Mouse (Mus musculus) spleen, adult 12 weeks (tissue): ENCODE data around the gene Arhgef11.

ENCODE experiments used
- DNase-seq: peaks from one replicate; pipeline ENCODE4 v3.0.0; 2022; ENCODE audit warnings: low spot score

Gene Arhgef11

DNA sequence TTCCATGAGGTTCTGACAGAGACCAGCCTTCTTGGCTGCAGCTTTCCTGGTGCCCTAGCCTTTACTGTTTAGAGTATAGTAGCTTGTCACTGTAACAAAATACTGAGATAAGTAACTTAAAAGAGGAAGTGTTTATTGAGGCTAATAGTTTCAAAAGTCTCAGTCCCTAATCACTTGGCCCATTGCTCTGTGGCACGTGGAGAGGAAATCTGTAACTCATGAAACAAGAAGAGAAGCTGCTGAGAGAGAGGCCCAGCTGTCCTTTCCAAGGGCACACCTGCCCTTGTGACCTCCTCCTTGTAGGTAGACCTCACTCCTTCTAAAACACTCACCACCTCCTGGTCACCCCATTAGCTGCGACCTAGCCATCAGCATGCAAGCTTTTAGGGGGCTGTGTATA lies 101.2 kb downstream of the Arhgef11 start:
- DNase-seq = no peak

DNA sequence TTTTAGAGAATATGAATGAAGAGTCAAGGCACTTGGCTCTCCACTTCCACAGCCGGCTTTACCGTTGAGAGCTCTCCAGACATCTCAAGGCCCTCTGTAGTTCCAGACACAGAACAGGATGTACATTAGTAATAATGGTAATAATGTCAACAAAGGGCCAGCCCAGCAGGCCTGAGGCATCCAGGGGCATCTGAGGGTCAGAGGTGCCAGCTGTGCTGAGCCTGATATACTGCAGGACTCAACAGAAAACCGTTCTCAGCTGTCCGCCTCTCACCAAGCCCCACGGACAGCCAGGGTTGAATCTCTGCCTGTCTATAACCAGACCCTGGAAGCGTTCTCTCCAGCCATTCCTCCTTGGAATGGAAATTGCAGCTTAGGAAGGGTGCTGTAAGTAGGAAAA lies 107.2 kb downstream of the Arhgef11 start:
- no peak for DNase-seq

DNA sequence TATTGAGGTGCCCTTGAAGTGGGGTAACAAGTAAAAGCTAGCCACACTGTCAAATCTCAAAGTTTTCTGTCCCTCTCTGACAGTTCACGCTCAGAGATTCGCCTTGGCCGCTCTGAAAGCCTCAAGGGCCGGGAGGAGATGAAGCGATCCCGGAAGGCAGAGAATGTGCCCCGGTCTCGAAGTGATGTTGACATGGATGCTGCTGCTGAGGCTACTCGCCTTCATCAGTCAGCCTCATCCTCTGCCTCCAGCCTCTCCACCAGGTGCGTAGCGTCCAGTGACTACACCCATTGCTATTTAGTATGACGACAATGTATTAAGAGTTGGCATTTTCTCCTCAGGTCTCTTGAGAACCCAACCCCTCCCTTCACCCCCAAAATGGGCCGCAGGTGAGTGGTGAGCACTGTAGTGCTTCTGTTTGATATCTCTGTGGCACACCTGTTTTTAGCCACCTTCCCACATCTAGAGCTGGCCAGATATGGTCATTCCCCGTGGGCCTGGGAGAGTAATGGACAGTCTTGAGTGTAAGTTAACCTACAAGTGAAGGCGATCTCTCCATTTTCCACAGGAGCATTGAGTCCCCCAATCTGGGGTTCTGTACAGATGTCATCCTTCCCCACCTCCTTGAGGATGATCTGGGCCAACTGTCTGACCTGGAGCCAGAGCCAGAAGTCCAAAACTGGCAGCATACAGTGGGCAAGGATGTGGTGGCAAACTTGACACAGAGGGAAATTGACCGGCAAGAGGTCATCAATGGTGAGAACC lies 108.2 kb downstream of the Arhgef11 start:
- DNase-seq = no peak

DNA sequence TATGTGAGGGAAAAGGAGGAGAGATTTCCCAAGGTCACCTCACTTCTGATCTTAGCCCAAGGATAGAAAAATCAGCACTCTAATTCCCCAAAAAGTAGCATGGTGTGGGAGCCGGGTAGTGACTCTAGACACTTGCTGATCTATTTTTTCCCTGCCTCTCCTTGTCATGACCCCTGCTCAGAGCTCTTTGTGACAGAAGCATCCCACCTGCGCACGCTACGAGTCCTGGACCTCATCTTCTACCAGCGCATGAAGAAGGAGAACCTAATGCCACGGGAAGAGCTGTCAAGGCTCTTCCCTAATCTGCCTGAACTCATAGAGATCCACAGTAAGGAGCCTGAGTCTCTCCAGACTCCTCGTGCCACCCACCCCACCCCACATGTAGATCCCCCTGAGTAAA lies 108.8 kb downstream of the Arhgef11 start:
- no peak for DNase-seq

DNA sequence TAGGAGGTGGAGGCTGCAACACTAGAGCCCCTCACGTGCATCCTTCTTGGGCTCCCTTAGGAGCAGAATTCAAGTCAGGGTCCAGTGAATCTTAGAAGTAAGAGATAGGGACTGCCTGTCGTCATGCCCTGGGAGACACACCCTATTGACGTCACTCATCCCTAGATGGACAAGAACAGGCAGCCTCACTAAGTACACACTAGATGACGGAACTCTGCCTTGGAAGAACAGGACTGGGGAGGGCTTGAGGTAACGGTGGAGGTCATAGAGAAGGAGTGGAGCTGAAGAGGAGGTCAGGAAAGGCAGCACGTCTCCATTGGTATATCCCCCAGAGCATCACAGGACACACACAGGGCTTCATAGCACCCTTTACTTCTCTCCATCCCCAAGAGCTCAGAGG lies 111.3 kb downstream of the Arhgef11 start:
- no peak for DNase-seq

DNA sequence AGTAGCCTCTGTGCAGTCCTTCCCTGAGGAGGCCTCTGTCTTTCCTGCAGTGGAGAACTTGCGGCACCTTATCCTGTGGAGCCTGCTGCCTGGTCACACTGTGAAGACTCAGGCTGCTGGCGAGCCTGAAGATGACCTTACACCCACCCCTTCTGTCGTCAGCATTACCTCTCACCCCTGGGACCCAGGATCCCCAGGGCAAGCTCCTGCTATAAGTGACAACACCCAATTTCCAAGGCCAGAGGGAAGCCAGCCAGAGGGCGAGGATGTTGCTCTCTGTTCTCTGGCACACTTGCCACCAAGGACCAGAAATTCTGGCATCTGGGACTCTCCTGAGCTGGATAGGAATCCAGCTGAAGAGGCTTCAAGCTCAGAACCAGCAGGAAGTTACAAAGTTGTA lies 115.7 kb downstream of the Arhgef11 start:
- no peak for DNase-seq

DNA sequence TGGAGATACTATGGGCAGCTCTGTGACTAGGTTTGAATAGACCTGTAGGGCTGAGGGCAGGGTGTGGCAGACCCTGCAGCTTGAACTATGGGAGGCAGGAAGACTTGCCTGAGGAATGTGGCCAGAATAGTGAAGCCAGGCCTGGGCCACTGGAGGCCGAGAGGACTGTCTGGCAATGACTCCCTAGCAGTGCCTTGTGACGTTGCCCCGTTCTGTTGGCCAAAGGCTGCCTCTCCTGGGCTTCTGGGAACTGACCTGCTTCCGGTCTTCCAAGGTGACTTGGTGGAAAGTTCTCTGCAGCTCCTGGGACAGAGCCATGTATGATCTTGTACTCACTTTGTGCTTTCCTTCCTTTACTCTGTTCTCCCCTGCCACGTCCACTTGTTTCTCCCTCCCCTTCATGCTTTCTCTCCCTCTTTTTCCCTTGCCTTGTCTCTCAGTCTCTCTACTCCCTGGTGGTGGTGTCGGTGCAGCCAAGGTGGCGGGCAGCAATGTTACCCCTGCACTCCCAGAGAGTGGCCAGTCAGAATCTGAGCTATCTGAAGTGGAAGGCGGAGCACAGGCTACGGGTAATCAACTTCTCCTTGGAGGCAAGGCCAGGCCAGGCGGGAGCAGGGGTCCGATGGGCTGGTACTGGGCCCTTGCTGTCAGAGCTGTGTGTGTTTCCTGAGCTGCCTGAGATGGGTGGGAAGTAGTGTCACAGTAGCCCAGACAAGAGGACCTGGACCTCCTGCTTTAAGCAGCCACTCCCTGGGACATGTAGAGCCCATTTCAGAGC lies 116.8 kb downstream of the Arhgef11 start:
- DNase-seq = no peak

DNA sequence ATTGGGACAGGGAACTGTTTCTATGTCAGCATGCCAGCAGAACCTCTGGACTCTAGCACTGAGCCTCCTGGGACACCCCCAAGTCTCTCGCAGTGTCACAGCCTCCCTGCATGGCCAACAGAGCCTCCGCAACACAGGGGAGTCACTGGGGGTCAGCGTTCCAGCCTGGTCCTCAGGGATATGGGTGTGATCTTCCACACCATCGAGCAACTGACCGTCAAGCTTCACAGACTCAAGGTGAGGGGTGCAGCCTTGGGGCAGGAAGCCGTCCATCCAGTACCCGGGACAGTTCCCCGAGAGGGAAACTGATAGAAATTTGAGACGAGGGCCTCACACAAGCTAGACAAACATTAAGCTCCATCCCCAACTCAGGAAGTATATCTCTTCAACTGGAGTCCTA lies 118.0 kb downstream of the Arhgef11 start:
- DNase-seq = no peak

DNA sequence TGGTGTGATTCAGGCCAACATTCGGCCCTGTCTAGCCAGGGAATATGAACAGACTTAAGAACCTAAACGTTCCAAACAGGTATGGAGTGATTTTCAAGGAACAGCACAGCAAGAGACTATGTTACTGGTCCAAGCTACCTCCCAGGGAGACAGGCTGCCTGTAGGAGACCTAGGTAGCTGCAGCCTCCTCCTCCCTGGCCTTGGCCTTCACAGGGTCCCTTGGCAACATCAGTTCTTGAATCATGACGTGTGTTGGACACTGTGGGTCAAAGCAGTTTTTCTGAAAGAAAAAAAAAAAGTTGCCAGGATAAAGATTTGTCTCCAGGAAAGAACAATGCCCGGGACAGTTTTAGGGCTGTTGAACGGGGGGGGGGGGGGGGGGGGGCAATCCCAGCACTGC lies 121.5 kb downstream of the Arhgef11 start:
- no peak for DNase-seq

DNA sequence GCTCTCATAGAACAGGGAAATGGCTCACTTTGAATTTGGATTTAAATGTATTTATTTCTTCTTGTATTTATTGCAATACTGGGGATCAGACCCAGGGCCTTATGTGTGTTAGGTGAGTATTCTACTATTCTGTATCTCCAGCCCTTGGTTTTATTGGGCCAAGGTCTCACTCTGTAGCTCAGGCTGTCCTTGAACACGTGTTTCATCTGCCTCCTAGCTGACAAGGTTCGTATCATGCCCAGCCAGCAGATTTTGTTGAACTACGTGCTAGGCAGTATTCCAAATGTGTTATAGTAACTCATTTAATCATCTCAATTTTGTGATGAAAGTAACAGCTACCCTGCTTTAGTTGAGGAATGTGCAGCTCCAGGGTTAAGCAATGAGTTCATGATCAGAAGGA lies 124.7 kb downstream of the Arhgef11 start:
- no peak for DNase-seq

DNA sequence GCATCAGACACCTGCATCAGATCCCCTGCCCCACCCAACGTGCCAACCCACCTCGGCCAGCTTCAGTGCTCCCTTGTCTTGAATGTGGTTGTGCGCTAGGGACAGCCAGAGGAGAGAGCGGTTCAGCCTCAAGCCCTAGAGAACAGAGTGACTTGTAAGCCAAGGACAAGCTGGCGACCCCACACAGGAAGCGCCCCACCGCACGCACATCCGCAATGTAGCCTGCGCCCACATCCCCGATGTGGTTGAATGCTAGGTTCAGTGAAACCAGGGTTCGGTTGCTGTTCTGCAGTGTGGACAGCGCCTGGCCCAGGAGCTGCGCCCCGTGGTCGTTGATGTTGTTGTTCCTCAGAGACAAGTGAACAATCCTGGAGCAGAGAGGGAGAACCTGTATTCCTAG lies 125.4 kb downstream of the Arhgef11 start:
- DNase-seq = no peak

DNA sequence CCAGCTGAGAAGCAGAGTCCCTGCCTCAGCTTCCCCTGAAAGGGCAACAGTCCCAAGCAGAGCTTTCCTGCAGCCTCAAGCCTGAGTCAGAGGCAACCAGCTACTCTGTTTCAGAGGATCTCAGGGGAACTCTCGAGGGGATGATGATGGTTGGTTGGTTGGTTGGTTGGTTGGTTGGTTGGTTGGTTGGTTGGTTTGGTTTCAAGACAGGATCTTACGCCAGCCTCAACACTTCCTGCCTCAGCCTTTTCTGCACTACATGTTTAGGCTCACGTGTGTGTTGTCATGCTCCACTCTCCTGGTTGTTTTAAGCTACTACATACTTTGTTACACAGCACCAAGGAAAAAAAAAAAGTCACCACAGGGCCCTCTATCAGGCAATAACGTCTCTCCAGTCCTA lies 126.6 kb downstream of the Arhgef11 start:
- no peak for DNase-seq

DNA sequence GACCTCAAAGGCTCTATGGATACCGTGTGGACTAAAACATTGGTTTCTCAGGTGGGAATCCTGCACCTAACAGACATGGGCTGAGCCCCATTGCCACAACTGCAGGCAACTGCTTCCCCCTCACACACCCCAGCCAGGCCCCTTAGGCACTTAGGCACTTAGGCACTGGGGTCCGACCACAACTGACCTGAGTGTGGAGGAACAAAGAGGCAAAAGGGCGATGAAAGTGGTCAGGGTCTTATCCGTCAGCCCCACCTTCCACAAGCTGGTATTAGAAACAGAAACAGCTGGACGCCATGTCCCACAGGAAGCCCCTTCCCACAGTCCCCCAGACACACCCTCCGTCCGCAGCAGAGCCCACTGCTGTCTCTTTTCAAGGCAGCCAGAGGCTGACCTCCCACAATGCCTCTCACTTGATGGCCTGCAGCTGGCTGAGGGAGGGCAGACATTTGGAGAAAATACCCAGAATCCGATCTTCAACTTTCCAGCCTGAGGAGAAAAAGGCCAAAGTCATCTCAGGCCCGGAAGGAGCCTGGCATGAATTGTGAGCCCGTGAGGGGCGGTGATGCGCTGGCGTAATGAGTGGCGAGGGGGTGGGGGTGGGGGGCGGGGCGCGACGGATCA lies 127.8 kb downstream of the Arhgef11 start:
- no peak for DNase-seq

DNA sequence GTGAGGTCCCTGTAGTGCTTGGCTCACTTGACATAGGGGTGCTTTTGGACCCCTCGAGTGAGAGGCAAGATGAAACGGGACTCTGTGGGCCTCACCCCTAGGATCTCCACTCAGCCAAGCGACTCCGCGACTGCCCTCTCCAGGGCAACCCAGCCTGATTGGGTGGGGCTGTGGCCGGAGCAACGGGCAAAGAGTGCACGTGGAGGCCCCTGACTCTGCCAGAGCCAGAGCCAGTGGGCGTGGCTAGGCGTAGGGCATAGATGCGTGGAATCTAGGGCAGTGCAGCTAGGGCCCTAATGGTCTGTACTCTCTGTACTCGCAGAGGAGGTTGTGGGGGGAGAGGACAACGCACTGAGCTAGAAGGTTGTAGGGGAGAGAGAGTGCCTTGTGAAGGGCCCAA lies 131.1 kb downstream of the Arhgef11 start, which contains the start of gene Lrrc71:
TSS of gene Lrrc71 (minus strand) at position 195 of the 400 bp plus-strand sequence.
- no peak for DNase-seq

DNA sequence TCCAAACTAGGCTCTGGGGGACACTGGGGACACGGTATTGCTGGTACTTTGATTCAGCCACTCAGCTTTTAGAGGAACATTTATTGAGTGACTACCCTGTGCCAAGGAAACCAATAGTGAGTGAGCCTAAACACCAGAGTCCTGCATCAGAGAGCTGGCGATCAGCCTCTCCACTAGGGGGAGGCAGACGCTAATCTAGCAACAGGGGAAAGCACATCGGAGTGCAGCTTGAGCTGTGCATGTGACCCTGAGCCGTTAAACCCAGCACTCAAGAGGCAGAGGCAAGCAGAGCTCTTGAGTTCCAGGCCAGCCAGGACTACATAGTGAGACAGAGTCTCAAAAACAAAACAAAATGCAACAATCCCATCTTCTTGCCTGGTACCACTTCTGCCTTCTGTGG lies 131.7 kb downstream of the Arhgef11 start:
- DNase-seq = no peak

DNA sequence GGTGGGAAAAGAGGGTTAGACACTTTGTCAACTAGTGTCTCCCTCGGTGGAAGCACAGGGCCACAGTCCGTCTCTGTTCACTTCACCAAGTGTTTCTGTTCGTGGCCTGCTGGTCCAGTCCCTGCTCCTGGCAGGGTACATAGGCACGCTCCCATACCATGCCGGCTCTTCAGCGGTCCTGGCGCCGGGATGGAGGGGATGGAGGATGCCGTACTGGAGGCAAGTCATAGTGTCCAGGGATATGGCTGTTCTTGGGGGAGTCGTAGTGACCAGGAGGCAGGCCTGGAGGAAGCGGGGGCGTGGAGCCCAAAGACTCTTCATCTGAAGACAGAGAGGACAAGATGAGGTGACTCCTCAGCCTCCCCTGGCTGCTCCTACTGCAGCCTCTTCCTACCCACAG lies 132.6 kb downstream of the Arhgef11 start:
- no peak for DNase-seq

DNA sequence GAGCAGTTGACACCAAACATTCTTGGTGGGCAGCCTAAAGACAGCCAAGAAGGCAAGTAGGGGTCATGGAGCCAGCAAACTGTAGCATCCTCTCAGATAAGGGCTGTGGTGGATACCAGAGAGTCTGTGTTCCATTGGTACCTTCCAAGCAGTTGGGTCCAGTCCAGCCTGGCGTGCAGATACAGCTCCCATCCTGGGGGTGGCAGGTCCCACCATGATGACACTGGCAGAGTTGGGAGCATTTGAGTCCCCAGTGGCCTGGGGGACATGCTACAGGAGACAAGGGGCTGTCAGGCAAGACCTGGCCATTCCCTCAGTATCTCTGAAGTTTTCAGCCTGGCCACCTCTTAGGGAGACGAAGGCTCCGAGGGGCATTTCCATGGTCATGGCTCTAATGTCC lies 135.2 kb downstream of the Arhgef11 start:
- DNase-seq = no peak

DNA sequence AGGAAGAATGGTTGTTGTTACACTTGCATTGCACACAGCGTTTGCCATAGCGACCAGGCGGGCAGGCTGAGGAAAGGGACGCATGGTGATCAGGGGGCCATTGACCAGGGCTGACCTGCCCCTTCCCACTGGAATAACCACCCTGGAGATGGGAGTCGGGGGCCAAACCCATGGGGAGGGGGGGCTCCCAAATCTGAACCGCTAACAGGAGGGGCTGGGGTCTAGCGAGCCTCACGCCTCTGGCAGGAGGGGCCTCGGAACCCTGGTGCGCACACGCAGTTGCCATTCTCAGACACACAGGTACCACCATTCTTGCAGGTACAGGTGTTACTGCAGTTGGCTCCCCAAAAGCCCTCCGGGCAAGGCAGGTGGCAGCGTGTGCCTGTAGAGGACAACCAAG lies 136.5 kb downstream of the Arhgef11 start:
- DNase-seq = no peak

DNA sequence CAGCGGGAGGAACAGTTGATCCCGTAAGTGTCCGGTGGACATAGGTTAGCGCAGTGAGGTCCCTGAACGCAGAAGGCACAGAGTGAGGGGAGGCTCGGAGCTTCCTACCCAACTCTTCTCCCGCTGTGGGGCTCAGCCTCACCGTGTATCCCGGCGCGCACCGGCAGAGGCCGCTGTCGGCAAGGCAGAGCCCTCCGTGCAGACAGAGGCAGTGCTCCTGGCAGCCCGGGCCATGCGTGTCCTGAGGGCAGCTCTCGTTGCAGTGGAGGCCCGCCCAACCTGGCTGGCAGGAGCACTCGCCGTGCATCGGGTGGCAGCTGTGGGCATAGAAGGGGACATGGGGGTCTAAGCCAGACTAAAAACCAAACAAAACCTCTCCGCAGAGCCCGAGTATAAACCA lies 138.6 kb downstream of the Arhgef11 start:
- DNase-seq = peak; percentile 13

DNA sequence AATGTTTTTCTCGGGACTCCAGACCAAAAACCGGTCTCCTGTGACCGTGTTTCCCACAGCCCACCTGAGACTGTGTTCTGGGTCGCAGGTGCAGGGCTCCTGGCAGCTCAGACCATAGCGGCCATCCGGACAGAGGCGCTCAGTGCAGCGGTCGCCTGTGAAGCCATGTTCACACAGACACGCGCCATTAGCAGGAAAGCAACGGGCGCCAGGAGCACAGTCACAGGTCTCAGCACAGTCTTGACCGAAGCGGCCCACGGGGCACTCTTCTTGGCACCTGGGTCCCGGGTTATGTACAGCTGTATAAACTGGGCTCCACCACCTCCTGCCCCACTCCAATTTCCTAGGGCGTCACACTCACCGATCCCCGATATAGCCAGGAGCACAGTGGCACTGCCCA lies 139.1 kb downstream of the Arhgef11 start:
- no peak for DNase-seq

DNA sequence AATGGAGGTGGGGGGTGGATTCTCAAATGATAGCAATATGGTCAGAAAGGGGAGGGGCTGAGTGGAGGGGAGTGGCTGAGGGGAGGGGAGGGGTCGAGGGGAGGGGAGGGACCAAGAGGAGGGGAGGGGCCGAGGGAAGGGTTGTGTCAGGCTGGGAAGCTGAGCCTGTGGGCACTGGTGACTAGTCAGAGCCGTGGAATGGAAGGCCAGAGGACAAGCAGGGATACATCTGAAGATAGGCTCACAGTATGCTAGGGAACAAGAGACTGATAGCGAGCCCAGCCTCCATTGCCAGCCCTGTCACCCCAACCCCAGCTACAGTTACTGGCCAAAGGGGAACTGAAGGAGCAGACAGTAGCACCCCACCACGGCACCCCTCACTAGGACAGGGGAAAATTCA lies 141.3 kb downstream of the Arhgef11 start:
- no peak for DNase-seq

DNA sequence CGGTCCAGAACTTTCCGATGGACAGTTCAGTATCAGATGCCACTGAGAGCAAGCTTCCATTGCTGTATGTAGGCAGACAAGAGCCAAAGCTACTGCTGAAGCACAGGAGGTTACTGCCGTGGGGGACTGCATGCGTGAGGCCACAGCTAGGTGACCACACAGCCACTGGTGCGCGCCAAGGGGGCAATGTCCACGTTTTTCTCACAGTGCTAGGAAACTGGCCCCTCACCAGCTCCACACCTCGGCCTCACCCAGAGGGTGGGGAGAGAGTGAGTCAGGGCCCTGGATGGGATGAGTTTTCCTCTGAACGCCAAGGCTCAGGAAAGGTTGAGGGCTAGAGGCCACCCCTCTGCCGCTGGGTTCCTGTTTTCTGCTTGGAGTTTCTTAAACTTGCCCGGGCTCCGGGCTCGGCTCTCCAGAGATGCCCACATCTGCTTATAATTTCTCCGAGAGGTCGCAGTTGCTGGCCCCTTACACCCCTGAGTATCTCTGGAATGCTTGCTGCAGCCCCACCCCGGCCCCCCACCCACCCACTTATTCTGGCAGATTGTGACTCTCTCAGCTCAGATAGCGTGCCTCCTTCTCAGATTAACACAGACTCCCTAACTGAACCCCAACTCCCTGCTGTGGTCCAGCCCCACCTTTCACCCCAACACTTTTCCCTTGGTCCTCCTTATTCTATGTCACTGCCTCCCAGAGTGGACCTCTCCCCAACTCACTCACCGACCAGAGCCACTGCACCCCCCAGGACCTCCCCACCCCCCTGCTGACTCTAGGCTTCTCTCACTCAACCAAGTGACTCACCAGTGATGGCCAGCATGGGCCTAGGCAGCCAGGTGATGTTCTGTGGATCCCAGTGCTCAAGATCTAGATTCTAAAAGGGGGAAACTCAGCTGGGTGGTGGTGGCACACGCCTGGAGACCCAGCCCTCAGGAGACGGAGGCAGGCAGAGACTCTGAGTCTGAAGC lies 144.3 kb downstream of the Arhgef11 start:
- no peak for DNase-seq
